Mouse (Mus musculus) cerebellum, adult 2 months (tissue): ENCODE measurements at regions not wholly inside any gene's neighbourhood (a gene's known extent, or its start where the extent isn't known, plus 50 kb on each side); places are given as distances from the start of the nearest gene placed in this dataset.

ENCODE experiments used
- CTCF ChIP-seq: fragments of 200-500 bp; IDR thresholded peaks from 2 replicates; pipeline ENCODE4 v1.5.1; 2011; ENCODE audit warnings: low read depth, mild to moderate bottlenecking, control low read depth, low read length, moderate library complexity, borderline replicate concordance; ENCODE audit not compliant: insufficient read depth
- POLR2A ChIP-seq: fragments of 200-500 bp; IDR thresholded peaks from 2 replicates; pipeline ENCODE4 v1.6.1; 2011; ENCODE audit warnings: low read length, control low read depth, borderline replicate concordance; ENCODE audit not compliant: insufficient read depth

DNA sequence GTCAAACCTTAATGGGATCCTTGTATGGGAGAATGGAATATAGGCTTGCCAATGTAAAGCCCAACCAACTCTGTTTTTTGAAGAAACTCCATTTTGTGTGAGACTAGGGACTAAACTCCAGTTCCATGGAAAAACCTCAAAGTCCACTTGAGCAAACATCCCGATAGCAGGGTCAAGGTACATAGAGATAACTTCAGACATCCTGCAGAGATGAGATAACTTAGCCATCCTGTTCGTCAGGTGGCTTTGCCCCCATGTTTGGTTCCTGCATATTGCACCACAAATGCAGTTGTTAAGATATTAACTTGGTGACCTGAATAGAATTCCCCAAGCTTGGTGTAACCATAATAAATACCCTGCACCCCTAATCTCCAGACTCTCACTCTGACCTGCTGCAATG, 154.5 kb upstream of the Dab2 start:
- TF ChIP-seq CTCF: no peak
- TF ChIP-seq POLR2A: no peak
